Mouse (Mus musculus) erythroblast, adult 5-6 weeks (primary cell): Measurements from ENCODE around the gene Cds1. TPM values are rescaled to one million over a fixed set of nuclear protein-coding genes. Genes with fewer than 3 reads are reported as not detected.

ENCODE experiments used
- ATAC-seq: replicated peaks from 2 replicates; pipeline ENCODE4 v1.8.0; 2016; ENCODE audit warnings: moderate number of reproducible peaks, mild to moderate bottlenecking, moderate TSS enrichment, inconsistent platforms; ENCODE audit not compliant: poor library complexity, low FRiP score, severe bottlenecking
- total RNA-seq, 2 experiments: library from RNA; stranded (forward) in 1 of 2; stranded (reverse) in 1 of 2; fragments of 150-400 nt in 1 of 2; fragments of 200-764, 138-1000 nt in 1 of 2; gene quantifications; 2 replicates each; pipeline versions ENCODE4 v1.2.3 to v1.2.4; 2015 to 2017; ENCODE audit warnings: low replicate concordance in 2 of 2

Cds1 gene
- total RNA-seq (2015; ENCODE audit: low replicate concordance) (not detected in 2 replicates), total RNA-seq (2017; ENCODE audit: low replicate concordance) (1.2 TPM in 1 of 2 replicates, not detected in the other)

DNA sequence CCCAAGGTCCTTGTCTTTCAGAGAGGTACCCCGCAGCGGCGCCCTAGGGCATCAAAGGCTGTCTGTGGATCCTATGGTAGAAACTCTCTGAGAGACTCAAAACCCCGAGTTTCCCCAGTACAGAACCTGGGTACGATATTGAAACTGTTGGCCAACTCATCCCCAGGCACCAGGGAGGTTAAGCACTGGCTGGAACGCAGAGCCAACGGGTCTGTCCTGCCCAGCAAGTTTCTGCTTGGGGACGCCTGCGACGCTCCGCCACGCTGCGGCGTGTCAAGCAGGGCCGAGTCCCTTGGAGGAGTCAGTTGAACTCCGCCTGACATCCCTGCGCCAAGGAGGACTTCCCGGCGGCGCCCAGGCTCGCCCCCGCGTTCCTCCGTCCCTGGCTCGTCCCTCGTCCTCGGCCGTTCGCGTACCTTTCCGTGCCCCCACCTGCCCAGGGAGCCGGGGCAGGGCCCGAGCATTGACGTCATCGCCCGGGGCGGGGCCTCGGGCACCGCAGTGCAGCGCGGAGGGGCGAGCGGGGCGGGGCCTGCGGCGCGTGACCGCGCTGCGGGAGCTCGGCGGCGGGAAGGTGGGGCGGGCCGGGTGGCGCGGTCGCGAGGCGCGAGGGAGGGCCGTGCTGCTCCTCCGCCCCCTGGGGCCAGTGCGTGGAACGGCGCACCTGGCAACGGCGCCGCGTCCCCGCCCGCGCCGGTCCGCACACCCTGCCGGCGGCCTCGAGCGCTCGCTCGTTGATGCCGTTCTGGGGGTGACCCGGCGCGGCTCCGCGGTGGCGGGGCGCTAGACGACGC is at the start of gene Cds1:
Gene Cds1 (plus strand): TSS at position 577 of the 794 bp plus-strand sequence.
- no peak for ATAC-seq

DNA sequence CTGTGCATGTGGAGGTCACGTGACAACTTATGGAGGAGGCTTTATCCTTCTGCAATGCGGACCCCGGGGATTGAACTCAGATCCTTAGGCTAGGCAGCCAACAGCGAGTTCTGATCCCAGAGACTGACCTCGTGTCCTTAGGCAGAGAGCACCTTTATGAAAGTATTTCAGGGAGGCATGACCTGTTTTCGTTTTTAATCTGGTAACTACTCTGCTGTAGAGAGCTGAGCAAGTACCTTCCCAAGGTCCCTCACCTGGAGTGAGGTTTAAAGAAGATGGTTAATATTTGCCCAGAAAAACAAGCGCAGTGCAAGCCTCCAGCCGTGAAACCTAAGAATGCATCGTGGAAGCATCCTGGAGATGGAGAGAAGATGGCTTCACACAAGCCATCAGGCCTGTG is 40.7 kb upstream of the Cds1 start:
- ATAC-seq: no peak

DNA sequence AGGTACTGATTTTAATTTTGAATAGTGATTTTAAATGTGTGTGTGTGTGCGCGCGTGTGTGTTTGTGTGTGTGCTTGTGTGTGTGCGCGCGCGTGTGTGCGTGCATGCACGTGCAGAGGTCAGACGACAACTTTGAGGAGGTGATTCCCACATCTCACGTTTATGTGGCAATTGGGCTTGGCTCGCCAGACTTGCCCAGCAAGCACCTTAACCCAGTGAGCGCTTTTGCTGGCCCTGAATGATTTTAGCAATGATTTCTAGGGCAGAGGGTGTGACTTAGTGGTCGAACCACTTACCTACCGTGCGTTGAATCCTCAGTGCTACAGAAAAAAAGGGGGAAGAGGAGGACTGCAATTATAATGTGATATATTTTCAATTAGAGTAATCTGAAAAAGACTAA is 40.2 kb upstream of the Cds1 start:
- ATAC-seq: no peak

DNA sequence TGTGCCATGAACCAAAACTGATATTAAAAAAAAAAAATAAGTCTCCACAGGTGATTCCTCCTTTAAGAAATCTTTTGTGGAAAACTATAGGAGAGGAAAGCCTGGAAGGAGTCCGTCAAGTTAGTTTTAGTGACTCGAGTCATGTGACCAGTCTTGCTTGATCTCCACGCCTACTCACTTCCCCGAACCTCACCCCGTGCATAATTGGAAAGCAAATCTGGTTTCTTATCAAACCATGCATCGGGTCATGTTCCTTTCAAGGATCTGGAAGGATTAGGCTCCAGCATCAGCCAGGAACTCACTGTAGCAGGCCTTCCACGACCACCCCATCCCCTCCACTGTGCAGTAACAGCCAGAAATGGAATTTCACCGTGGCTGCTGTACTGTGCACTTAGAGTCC is 39.2 kb upstream of the Cds1 start:
- no peak for ATAC-seq

DNA sequence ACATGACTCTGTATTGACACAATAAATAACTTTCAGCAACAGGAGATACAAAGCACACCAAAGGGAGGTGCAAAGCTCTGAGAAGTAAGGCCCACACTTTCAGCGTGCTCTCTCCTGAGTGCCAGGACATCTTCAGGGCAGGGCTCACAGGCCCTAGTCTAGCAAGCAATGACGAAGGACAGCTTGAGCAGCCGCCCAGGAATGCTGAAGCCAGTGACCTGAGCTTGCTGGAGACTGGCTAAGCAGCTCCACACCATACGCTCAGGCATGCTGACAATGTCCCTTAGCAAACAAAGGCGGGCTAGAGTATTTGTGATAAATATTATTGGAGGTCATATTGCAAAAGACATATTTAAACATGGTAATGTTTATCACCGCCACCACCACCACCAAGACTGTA is 38.6 kb upstream of the Cds1 start:
- no peak for ATAC-seq

DNA sequence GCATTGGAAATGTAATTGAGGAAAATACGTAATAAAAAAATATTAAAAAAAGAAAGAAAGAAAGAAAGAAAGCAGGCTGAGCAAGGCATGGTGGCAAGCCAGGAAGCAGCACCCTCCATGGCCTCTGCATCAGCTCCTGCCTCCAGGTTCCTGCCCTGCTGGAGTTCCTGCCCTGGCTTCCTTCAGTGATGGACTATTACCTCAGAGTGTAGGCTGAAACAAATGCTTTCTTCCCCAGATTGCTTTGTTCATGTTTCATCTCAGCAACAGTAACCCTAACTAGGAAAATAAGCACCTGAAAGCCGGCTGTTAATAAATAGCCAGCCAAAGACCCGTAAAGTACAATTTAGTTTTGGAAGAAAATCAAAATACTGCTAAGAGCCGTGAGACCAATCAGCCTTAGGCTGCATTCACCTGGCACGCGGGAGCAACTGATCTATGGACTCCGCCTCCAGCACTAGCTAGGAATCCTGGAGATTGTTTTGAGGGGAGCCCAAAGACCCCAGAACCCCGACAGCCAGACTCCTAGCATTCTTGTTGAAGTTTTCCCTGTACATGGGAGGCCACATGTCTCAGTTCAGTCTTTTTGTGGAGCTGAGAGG is 36.5 kb upstream of the Cds1 start:
- no peak for ATAC-seq

DNA sequence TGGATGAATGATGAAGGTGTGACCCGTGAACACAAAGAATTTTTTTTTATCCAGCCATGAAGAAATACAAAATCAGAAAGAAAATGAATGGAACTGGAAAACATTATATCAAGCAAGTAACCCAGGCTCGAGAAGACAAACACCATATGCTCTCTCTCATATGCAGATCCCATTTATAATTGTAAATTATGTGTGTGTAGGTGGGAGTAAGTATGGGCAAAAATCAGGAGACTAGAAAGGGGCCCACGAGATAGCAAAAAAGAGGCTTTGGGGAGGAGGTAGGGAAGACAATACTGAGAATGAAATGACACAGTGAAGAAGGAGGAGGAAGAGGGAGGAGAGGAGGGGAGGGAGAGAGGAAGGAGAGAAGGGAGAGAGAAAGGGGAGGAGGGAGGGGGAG is 27.6 kb upstream of the Cds1 start:
- no peak for ATAC-seq

DNA sequence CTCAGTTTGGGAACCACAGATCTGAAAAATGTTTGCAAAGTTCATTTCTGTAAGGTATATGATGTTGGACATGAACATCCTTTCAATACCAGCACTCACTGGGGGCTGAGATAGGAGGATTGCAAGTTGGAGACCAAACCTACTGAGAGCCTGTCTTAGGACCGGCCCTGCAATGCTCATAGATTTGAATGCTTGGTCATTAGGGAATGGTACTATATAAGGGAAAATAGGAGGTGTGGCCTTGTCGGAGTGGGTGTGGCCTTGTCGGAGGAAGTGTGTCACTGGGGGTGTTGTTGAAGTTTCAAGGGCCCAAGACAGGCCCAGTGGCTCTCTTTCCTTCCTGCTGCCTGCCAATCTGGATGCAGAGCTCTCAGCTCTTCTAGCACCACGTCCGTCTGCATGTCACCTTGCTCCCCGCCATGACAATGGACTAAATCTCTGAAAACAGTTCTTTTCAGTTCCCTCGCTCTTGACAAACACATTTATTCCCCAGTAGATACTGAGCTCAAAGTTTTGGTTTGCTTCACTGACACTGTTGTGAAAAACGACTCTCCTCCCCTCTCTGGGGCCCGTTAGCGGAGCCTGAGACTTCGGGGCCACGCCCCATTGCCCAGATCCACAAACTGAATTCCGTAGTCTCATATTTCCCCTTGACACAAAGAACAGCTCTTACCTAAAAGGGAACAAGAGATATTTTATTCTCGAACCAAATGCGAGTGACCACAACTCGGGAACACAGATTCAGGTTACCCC is 24.3 kb upstream of the Cds1 start:
- no peak for ATAC-seq

DNA sequence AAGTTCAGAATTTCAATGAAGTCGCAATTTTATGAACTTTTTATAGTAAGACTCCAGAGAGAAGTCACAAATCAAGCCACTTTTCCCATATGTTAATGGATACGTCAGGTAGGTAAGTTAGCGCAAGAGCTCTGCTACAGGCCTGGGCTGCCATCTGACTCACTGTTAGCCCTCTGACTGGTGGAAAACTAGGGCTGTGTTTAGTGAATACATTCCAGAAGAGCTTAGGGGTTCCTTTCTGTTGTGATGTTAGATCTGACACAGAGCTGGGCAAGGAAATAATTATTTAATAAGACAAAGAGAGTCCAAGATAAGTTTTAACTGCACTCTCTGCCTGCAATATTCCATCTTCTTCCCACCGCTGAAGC is 23.7 kb upstream of the Cds1 start:
- no peak for ATAC-seq

DNA sequence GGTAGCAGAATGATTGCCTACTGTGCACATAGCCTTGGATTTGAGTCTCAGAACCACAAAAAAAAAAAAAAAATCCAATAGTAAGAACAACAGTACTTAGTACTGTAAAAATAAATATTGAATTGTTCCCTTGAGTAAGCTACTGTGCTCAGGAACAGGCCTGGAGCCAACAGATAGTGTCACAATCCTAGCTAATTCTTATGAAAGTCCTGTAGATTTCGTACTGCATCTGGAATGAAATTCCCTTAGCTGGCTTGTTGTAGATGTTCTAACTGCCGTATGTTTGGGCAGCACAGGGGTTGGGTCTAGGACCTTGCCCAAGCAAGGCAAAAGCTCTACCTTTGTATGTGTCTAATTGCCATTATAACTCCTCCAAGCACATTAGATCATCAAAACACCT is 22.9 kb upstream of the Cds1 start:
- ATAC-seq: no peak

DNA sequence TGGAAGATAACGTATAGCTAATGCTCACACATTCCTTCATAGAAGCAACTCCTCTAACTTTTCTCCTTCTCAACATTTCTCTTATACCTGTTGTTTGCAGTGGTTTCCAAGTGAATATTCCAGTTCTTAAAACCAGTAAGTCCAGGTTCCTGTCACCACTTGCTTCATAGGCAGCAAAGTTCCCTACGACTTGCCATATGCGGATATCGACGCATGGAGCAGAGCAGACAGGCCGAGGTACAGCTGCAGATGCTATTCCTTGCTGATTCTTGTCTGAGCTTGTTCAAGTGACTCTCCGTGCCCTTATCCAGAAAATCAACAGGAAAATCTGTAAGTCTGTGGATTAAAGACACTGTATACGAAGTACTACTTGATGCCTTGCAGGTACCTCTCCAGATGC is 22.5 kb upstream of the Cds1 start:
- ATAC-seq: no peak

DNA sequence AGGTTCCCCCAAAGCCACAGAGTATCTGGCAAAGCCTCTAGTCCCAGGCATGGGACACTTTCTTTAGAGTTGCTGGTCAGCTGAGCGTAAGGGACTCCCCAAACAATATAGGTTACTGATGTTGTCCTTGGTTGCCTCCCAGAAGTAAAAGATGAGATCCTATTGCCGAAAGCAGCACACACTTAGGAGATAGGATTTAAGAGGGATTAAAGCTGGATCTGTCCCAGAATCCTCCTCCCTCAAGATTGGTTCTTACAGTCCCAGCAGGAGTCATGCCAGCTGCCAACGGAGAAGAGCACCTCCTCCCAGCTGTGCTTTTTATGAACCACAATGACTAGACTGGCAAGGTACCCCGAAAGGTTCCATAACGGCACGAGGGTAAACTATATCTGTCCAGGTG is 20.0 kb upstream of the Cds1 start:
- ATAC-seq: no peak

DNA sequence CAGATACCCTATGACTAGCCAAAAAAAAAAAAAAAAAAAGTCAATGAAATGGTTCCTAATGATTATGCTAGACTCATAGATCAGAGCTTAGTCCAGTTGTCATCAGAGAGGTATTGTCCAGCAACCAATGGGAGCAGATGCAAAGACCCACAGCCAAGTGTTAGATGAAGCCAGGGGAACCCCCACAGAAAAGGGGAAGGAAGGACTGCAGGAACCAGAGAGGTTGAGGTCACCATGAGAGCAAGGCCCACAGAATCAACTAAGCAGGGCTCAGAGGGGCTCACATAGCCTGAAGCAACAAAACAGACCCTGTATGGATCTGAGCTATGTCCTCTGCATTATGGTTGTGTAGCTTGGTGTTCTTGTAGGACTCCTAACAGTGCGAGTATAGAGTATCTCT is 11.2 kb upstream of the Cds1 start:
- no peak for ATAC-seq

DNA sequence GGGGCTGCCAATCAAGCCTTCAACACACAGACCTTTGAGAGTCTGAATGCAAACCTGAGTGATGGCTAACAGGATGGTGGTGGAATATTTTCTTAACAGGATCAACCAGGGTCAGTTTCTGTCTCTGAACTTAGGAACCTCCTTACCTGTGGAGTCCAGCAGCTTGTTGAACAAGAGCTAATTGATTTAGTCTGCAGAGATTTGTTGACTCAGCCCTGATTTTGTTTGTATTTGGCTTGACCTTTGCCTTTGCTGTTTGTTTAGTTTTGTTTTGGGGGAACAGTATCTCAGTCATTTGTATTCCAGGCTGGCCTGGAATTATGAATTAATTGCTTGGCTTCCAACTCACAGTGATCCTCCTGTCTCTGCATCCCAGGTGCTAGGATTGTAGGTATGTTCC is 7.3 kb upstream of the Cds1 start:
- ATAC-seq: no peak

DNA sequence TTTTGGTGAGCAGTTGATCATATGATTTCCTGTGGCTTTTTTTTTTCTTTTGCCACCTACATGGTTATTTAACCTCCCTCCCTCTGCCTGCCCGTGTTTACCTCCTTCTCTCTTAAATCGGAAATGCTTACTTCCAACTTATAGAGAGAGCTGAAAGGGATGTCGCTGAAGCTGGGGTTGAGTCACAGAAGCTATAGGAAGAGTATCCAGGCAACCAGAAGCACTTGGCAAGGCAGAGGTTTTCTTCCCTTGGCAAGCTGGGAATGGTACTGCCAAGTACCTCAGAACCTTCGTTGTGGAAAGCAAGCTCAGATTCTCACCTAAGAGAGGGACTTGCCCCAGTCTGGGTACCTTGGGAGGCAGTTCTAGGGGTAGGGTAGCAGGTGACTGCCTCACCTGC is 3.2 kb upstream of the Cds1 start:
- ATAC-seq: no peak

DNA sequence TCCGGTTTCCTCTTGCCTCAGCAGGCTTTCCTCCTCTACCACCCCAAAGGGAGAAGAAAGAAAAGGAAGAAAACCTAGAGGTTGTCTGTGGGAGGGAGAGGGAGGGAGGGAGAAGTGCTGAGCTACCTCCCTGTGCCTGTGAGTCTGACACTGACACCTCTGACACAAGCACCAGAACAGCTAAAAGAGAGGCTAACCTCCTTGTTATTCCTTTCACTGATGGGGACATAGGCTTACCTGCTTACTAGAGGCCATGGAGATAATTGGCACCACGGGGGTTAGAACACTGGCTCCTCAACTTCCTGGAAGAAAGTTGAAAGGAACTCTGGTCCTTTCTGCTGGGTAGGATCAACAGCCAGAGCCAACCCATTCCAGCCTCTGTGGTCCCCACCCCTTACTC is 1.4 kb upstream of the Cds1 start:
- ATAC-seq: no peak

DNA sequence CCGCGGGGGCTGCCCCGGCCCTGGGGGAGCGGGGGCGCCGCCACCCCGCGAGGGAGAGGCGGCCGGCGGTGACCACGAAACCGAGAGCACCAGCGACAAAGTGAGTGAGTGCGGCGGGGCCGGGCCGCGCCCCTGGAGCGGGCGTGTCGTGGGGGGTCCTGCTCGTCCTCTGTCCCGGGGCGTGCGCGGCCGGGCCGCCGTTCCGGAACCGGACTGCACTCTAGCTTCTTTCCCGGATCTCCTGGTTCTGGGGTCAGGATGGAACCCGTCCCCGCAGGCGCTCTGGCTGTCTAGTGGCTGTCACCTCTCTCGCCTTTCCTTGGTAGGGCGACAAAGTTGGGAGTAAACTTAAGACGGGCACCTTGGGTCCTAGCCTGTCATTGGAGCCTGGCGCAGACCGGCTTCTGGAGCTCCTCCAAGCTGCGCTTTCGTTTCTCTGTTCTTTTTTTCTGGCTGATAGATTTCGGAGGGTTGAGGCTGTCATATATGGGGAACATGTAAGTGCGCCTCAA is 516 bp downstream of the Cds1 start:
- no peak for ATAC-seq

DNA sequence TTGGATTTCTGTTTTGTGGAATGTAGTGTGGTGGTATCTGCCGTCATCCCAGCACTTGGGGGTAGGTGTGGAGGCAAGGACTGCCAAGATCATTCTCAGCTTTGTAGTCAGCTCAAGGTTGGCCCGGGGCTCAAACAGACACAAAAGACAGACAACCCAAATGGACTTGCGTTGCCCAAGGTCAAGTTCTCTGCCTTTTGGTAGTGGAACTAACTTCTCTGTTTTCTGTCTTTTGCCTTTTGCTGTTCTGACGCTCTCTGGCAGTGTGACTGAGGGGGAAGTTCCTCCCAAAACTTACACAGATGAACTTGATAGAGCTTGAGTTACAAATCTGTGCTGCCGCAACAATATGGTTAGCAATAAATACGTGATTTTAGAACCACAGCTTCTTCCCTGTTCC is 1.3 kb downstream of the Cds1 start:
- ATAC-seq: no peak

DNA sequence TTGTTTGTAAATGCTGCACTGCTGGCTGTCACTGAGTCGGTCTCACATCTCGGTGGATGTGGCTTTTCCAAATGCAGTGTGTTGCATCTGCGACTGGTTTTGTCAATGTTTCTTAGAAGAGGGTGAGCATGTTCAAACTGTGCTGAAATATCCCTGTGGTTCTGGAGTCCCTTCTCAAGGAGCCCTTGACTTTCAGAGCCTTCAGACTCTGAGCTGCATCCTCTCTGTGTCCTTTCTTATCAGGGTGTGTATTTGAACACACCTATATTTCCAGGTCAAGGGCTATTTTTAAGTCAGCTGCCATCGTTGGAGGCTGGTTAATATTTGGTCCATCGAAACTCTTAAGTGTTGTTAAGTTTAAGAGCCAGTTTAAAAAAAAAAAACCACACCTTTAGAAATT is 2.2 kb downstream of the Cds1 start:
- no peak for ATAC-seq

DNA sequence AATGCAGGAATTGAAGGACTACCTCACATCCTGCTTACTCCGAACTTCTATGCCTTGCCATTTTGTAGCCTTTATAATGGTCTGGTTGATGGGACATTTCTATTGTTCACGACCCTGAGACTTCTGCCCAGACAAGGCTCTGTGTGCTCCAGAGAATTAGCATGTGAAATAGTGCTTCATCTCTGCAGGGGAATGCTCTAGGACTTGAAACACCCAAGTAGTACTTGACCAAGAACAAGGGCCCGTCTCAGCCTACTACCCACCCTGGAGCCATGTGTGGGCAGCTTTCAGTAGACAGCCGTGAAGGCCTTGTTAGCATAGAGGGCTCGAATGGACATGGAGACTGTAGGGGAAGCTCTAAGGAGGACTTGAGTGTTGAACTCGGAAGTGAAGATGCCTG is 2.6 kb downstream of the Cds1 start:
- ATAC-seq: no peak

DNA sequence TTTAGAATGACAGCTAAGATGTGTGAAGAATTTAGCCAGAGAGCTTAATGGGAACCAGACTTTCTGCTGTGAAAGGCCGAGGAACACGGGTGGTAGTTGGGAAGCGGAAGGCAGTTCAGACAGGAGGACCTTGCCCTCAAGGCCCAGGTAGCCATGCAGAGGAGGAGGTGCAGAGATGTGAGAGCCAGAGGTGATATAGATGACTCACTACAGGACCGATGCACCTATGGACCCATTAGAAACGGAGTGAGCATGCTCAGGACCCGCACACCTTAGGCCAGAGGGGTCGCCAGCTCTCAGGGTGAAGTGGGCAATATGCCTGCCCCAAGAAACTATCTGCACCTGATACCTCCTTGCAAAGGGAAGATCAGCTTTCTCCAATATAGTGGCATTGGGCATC is 3.6 kb downstream of the Cds1 start:
- ATAC-seq: no peak
